Mouse (Mus musculus) adrenal gland, adult 8-10 months (tissue): ENCODE measurements around the gene Mrps9. TPM values are rescaled to one million over a fixed set of nuclear protein-coding genes. Genes with fewer than 3 reads are reported as not detected.

Experiments
- DNase-seq: peaks from one replicate; pipeline ENCODE4 v3.0.0; 2022
- total RNA-seq, 4 experiments: library from RNA; stranded (reverse); gene quantifications; 2 replicates each; pipeline ENCODE4 v1.2.4; 2022

Mrps9 gene
- total RNA-seq, 4 experiments from 2014 or later = 63.9 to 74.0 (median 69.5) TPM

GRCm38 (mm10) chr1:42906696-42907095 lies 55.7 kb downstream of the Mrps9 start:
- DNase-seq = no peak

- DNase-seq = no peak
Observed at GRCm38 (mm10) chr1:42907153-42907552, 56.1 kb downstream of the Mrps9 start.

GRCm38 (mm10) chr1:42915062-42915461 lies 64.0 kb downstream of the Mrps9 start:
- DNase-seq = no peak

- no peak for DNase-seq
Observed at GRCm38 (mm10) chr1:42916719-42917118, 65.7 kb downstream of the Mrps9 start.

GRCm38 (mm10) chr1:42917908-42918307 lies 66.9 kb downstream of the Mrps9 start:
- no peak for DNase-seq

GRCm38 (mm10) chr1:42923924-42924323 lies 72.9 kb downstream of the Mrps9 start:
- DNase-seq = no peak

- DNase-seq = no peak
Observed at GRCm38 (mm10) chr1:42933613-42934012, 82.6 kb downstream of the Mrps9 start.

- DNase-seq = no peak
Observed at GRCm38 (mm10) chr1:42948486-42948885, 97.5 kb downstream of the Mrps9 start.

- DNase-seq = no peak
Observed at GRCm38 (mm10) chr1:42952734-42953481, 101.9 kb downstream of the Mrps9 start, which contains the start of gene Gpr45. Gene Gpr45 (plus strand): TSS chr1:42952872.

DNA sequence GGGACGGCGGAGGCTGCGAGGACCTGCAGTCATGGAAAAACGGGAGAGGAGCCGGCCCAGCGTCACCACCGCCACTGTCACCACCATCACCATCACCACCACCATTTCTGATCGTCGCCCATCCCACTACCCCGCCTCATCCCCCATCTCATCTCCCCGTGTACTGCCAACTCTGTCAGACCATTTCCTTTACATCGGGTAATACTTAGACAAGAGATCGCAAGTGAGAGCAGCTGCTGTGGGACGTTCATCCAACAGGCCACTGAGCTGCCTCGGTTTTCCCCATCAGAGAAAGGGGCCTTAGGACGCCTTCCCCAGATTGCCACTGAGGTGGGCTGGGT lies 102.4 kb downstream of the Mrps9 start:
- no peak for DNase-seq

Other genes with a start within 250 kb of the Mrps9 start
- under 1 TPM; 0.03 to 0.11 (median 0.08) TPM for gene Pou3f3, start 155.5 kb upstream of the Mrps9 start, total RNA-seq
- gene Gpr45, start 101.6 kb downstream of the Mrps9 start, total RNA-seq = 1 to 10 TPM; 2.2 to 5.4 (median 3.4) TPM
- gene Tgfbrap1, start 247.4 kb downstream of the Mrps9 start, total RNA-seq = 10 to 100 TPM; 34.5 to 43.4 (median 39.3) TPM
- 10 to 100 TPM; 15.6 to 21.4 (median 20.1) TPM for gene AI597479, start 247.5 kb downstream of the Mrps9 start, total RNA-seq